Mouse (Mus musculus): ENCODE measurements at regions not wholly inside any gene's neighbourhood (a gene's known extent, or its start where the extent isn't known, plus 50 kb on each side); places are given as distances from the start of the nearest gene placed in this dataset.

GRCm38 (mm10) chr11:19456577-19456976 is 437.8 kb upstream of the Meis1 start:
- no peak overlapping the region for H3K4me3 ChIP-seq (replicated peaks; ENCODE audit: low read length)
- DNase-seq (ENCODE audit: low spot score) (no peak), ATAC-seq (ENCODE audit: low FRiP score, low read depth) (no peak)
- no peaks in the 10 kb centered on the region for H3K4me1 ChIP-seq (ENCODE audit: control insufficient read depth, insufficient read depth, low read length)
- no peak overlapping the region for H3K27ac ChIP-seq (replicated peaks; ENCODE audit: low read depth, low read length)
- no peaks in the 10 kb centered on the region for H3K36me3 ChIP-seq (ENCODE audit: control insufficient read depth, insufficient read depth, low read length)
- no peaks in the 10 kb centered on the region for H3K9me3 ChIP-seq (ENCODE audit: control insufficient read depth, low read length)
- no peaks in the 10 kb centered on the region for H3K27me3 ChIP-seq (ENCODE audit: control insufficient read depth, insufficient read depth, low read length)
- TF ChIP-seq POLR2A (IDR thresholded peaks at IDR 0.05; ENCODE audit: borderline replicate concordance, extremely low read depth, insufficient read depth, insufficient read length), result no peak
- 86% methylated on average over 1 of the region's 1 CpGs for WGBS
- no peak overlapping the region for H3K9ac ChIP-seq (ENCODE audit: low read depth, low read length, severe bottlenecking)
- no peak overlapping the region for H3K4me2 ChIP-seq (replicated peaks; ENCODE audit: low read depth, low read length, severe bottlenecking)

GRCm38 (mm10) chr11:19463730-19464358 is 445.1 kb upstream of the Meis1 start:
- Histone ChIP-seq H3K4me1 (ENCODE audit: control insufficient read depth, insufficient read depth, low read length) (0 out of 2 replicates have a peak, but pooled peaks cover 5% of the 10 kb centered on the region), H3K36me3 (ENCODE audit: control insufficient read depth, insufficient read depth, low read length) (no peaks in the 10 kb centered on the region), H3K9me3 (ENCODE audit: control insufficient read depth, low read length) (no peaks in the 10 kb centered on the region), H3K27me3 (ENCODE audit: control insufficient read depth, insufficient read depth, low read length) (no peaks in the 10 kb centered on the region), H3K9ac (ENCODE audit: low read depth, low read length, severe bottlenecking) (no peak overlapping the region), H3K4me2 (replicated peaks; ENCODE audit: low read depth, low read length, severe bottlenecking) (no peak overlapping the region), H3K4me3 (replicated peaks; ENCODE audit: low read length) (no peak overlapping the region), H3K27ac (replicated peaks; ENCODE audit: low read depth, low read length) (no peak overlapping the region)
- no peak for TF ChIP-seq POLR2A (IDR thresholded peaks at IDR 0.05; ENCODE audit: borderline replicate concordance, extremely low read depth, insufficient read depth, insufficient read length)
- DNase-seq (ENCODE audit: low spot score), result peak; percentile 38
- no peak for ATAC-seq (ENCODE audit: low FRiP score, low read depth)
- 43% methylated on average over 6 of the region's 6 CpGs for WGBS

GRCm38 (mm10) chr11:19468373-19468772 is 449.6 kb upstream of the Meis1 start:
- Histone ChIP-seq H3K4me2 (replicated peaks; ENCODE audit: low read depth, low read length, severe bottlenecking) (no peak overlapping the region), H3K4me3 (replicated peaks; ENCODE audit: low read length) (no peak overlapping the region), H3K9me3 (ENCODE audit: control insufficient read depth, low read length) (no peaks in the 10 kb centered on the region), H3K36me3 (ENCODE audit: control insufficient read depth, insufficient read depth, low read length) (no peaks in the 10 kb centered on the region), H3K4me1 (ENCODE audit: control insufficient read depth, insufficient read depth, low read length) (0 out of 2 replicates have a peak, but pooled peaks cover 5% of the 10 kb centered on the region), H3K9ac (ENCODE audit: low read depth, low read length, severe bottlenecking) (no peak overlapping the region), H3K27me3 (ENCODE audit: control insufficient read depth, insufficient read depth, low read length) (no peaks in the 10 kb centered on the region), H3K27ac (replicated peaks; ENCODE audit: low read depth, low read length) (no peak overlapping the region)
- 88% methylated on average over 3 of the region's 3 CpGs for WGBS
- no peak for TF ChIP-seq POLR2A (IDR thresholded peaks at IDR 0.05; ENCODE audit: borderline replicate concordance, extremely low read depth, insufficient read depth, insufficient read length)
- DNase-seq (ENCODE audit: low spot score), result no peak
- no peak for ATAC-seq (ENCODE audit: low FRiP score, low read depth)

GRCm38 (mm10) chr11:19468803-19469202 is 450.0 kb upstream of the Meis1 start:
- TF ChIP-seq POLR2A (IDR thresholded peaks at IDR 0.05; ENCODE audit: borderline replicate concordance, extremely low read depth, insufficient read depth, insufficient read length), result no peak
- no peaks in the 10 kb centered on the region for H3K9me3 ChIP-seq (ENCODE audit: control insufficient read depth, low read length)
- no peak overlapping the region for H3K9ac ChIP-seq (ENCODE audit: low read depth, low read length, severe bottlenecking)
- no peak overlapping the region for H3K27ac ChIP-seq (replicated peaks; ENCODE audit: low read depth, low read length)
- no peak overlapping the region for H3K4me3 ChIP-seq (replicated peaks; ENCODE audit: low read length)
- ATAC-seq (ENCODE audit: low FRiP score, low read depth), result no peak
- 89% methylated on average over 3 of the region's 3 CpGs for WGBS
- no peaks in the 10 kb centered on the region for H3K36me3 ChIP-seq (ENCODE audit: control insufficient read depth, insufficient read depth, low read length)
- DNase-seq (ENCODE audit: low spot score), result no peak
- no peak overlapping the region for H3K4me2 ChIP-seq (replicated peaks; ENCODE audit: low read depth, low read length, severe bottlenecking)
- H3K4me1 ChIP-seq (ENCODE audit: control insufficient read depth, insufficient read depth, low read length), result 0 out of 2 replicates have a peak, but pooled peaks cover 3% of the 10 kb centered on the region
- no peaks in the 10 kb centered on the region for H3K27me3 ChIP-seq (ENCODE audit: control insufficient read depth, insufficient read depth, low read length)

GRCm38 (mm10) chr11:19470648-19471341 is 452.0 kb upstream of the Meis1 start:
- Histone ChIP-seq H3K4me3 (replicated peaks; ENCODE audit: low read length) (no peak overlapping the region), H3K27ac (replicated peaks; ENCODE audit: low read depth, low read length) (no peak overlapping the region), H3K9ac (ENCODE audit: low read depth, low read length, severe bottlenecking) (no peak overlapping the region), H3K9me3 (ENCODE audit: control insufficient read depth, low read length) (no peaks in the 10 kb centered on the region), H3K4me1 (ENCODE audit: control insufficient read depth, insufficient read depth, low read length) (0 out of 2 replicates have a peak, but pooled peaks cover 8% of the 10 kb centered on the region), H3K4me2 (replicated peaks; ENCODE audit: low read depth, low read length, severe bottlenecking) (no peak overlapping the region), H3K36me3 (ENCODE audit: control insufficient read depth, insufficient read depth, low read length) (no peaks in the 10 kb centered on the region), H3K27me3 (ENCODE audit: control insufficient read depth, insufficient read depth, low read length) (no peaks in the 10 kb centered on the region)
- ATAC-seq (ENCODE audit: low FRiP score, low read depth), result no peak
- DNase-seq (ENCODE audit: low spot score), result no peak
- WGBS, result 87% methylated on average over 5 of the region's 5 CpGs
- no peak for TF ChIP-seq POLR2A (IDR thresholded peaks at IDR 0.05; ENCODE audit: borderline replicate concordance, extremely low read depth, insufficient read depth, insufficient read length)
